Mouse (Mus musculus): ENCODE measurements around the gene Tcam1. TPM values are rescaled to one million over a fixed set of nuclear protein-coding genes. Genes with fewer than 3 reads are reported as not detected.

The Tcam1 gene
- 0.06 and 0.07 TPM in 2 replicates for polyA plus RNA-seq (2012; ENCODE audit: low replicate concordance)

DNA sequence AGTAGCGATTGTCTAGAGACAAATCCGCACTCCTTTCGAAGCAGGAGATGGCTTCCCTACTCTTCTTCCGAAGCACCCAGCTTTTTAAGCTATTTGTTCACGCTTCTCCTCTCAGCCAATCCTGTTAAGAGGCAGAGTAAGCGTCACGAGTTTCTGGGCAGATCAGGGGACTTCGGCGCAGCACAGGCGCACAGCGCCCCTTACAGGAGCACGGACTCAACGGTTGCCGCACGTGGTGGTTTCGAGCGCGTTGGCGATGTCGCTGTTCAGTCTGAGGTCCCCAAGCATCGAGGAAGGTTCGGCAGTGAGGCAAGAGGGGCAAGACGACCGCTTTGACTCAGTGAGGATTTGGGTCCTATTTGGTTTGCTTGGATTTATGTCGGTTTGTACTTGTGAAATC is at the start of gene Tcam1:
Gene Tcam1, plus strand, starts transcription at position 219 of the 400 bp plus-strand sequence.

DNA sequence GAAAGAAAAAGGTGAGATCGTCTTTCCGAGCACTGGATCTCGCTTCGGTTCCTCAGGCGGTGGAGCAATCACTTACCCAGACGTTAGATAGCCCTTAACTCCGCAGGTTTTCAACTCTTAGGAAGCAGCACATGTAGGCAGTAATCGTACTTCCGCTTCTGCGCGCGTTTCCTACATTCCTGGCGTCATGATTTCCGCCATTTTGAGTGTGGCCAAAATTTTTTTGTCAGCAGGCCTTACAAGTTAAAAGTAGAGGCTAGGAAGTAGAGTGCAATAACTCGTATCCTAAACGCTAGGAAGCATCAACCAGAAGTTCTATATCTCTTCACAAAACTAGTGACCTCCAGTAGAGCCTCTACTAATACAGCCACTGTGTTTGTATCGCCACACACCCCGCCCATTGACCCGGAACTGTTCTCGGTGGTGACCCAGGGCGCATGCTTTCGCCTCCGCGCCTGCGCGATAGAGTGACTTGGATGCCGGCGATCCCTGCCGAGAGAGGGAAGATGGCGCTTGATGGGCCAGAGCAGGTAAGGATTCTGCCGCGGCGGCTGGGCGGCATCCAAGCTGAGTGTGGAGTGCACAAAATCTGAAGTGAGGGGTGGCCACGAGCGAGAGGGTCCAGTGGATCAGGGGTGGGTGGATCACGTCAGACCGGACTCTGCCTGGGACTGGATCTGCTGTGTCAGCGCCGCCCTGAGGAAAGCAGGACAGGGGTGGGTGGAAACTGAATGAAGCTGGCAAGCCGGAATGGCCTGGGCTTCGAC is 20.6 kb upstream of the Tcam1 start, which contains the start of the genes Ftsj3 and Psmc5:
Gene Ftsj3, minus strand, starts transcription at position 395 of the 767 bp plus-strand sequence.
Gene Psmc5, plus strand, starts transcription at position 470 of the 767 bp plus-strand sequence.

DNA sequence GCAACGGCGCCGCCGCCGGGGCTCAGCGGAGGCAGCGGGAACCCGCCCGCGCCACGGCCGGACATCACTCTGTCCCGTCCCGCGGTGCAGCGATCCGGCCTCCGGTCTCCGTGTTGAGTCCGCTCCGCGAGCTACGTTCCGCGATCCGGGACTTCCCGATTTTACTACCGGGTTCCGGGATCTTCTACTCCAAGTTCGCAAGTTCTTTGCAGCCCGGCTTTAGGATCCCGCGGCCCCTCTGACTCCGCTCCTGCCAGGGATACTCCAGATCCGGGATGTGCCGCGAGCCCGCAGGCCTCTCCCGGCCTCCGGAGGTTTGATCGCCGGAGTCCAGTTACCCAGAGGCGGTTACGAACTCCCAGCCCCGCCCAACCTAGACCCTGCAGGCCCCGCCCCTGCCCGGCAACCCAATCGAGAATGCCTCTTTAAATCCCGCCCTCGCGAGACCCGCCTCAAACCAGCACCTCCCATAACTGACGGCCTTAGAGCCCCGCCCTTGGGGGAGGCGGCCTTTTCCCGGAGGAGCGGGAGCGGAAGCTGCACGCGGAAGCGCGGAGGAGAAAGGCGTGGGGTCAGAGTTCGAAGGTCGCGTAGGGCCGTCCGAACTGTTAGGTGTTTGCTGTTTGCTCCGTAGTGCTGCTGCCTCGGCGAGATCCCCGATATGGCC is 3.7 kb upstream of the Tcam1 start, which contains the start of gene Smarcd2:
Gene Smarcd2, minus strand, starts transcription at position 329 of the 667 bp plus-strand sequence.

DNA sequence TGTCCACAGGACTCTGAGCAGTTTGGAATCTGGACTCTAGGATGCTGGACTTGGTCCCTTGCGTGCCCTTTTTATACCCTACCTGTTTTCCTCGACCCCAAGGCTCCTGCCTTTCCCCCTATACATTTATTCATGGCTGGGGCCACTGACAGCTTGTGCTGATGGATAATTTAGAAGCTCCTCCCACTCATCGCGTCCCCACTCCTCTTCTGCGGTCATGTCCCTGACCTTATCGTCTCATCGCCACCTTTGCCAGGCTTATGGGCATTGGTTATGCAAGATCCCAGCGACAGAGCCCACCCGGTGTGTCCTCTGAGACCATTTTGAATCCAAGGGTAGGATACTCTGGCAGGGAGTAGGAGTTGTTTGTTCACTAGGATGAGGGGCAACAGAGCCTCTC is 25.3 kb downstream of the Tcam1 start, which contains the start of gene Gh:
Gene Gh, minus strand, starts transcription at position 101 of the 400 bp plus-strand sequence.

DNA sequence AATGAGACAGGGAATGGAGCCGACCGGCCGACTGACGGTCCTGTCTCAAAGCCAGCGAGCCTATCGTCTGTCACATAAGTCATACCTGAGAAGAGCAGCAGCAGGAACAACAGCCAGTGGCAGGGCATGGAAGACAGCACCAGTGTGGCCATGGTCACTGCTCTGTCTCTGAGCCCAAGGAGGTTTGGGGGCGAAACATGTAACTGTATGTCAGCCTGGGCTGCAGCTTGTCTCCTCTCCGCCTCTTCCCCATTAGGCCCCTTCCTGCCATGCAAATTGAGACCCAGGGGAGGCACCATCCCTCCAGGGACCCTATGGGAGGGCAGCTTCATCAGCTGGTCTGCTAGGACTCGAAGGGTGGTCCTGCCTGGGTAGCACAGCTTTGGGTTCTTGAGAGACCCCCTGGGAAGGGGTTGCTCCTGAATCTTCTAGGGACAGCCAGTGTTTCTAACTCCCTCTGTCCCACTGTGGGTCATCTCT is 37.9 kb downstream of the Tcam1 start, which contains the start of gene Cd79b:
Gene Cd79b, minus strand, starts transcription at position 430 of the 480 bp plus-strand sequence.

Other genes with a start within 250 kb of the Tcam1 start
- gene Dcaf7, start 239.8 kb upstream of the Tcam1 start, polyA plus RNA-seq (2012; ENCODE audit: low replicate concordance), result 34.4 and 37.9 TPM in 2 replicates
- 15.6 and 22.6 TPM in 2 replicates for gene Taco1, start 210.6 kb upstream of the Tcam1 start, polyA plus RNA-seq (2012; ENCODE audit: low replicate concordance)
- 4.8 and 5.7 TPM in 2 replicates for gene Map3k3, start 192.1 kb upstream of the Tcam1 start, polyA plus RNA-seq (2012; ENCODE audit: low replicate concordance)
- gene Gm10840, start 115.8 kb upstream of the Tcam1 start, polyA plus RNA-seq (2012; ENCODE audit: low replicate concordance), result not detected in 2 replicates
- 142 and 144 TPM in 2 replicates for gene Limd2, start 115.8 kb upstream of the Tcam1 start, polyA plus RNA-seq (2012; ENCODE audit: low replicate concordance)
- gene Strada, start 74.5 kb upstream of the Tcam1 start, polyA plus RNA-seq (2012; ENCODE audit: low replicate concordance), result 49.2 and 63.9 TPM in 2 replicates
- gene Ccdc47, start 60.3 kb upstream of the Tcam1 start, polyA plus RNA-seq (2012; ENCODE audit: low replicate concordance), result 0.83 and 1.2 TPM in 2 replicates
- 7.5 and 8.1 TPM in 2 replicates for gene Ddx42, start 59.7 kb upstream of the Tcam1 start, polyA plus RNA-seq (2012; ENCODE audit: low replicate concordance)
- 3.1 and 16.8 TPM in 2 replicates for gene Ftsj3, start 20.6 kb upstream of the Tcam1 start, polyA plus RNA-seq (2012; ENCODE audit: low replicate concordance)
- gene Psmc5, start 20.5 kb upstream of the Tcam1 start, polyA plus RNA-seq (2012; ENCODE audit: low replicate concordance), result 8.9 and 18.7 TPM in 2 replicates
- gene Smarcd2, start 3.7 kb upstream of the Tcam1 start, polyA plus RNA-seq (2012; ENCODE audit: low replicate concordance), result 47.7 and 136 TPM in 2 replicates
- 0.21 TPM in 1 of 2 replicates, not detected in the other for gene Gh, start 25.2 kb downstream of the Tcam1 start, polyA plus RNA-seq (2012; ENCODE audit: low replicate concordance)
- 49.5 and 90.7 TPM in 2 replicates for gene Cd79b, start 38.1 kb downstream of the Tcam1 start, polyA plus RNA-seq (2012; ENCODE audit: low replicate concordance)
- gene Scn4a, start 76.6 kb downstream of the Tcam1 start, polyA plus RNA-seq (2012; ENCODE audit: low replicate concordance), result 0.25 and 0.68 TPM in 2 replicates
- gene Prr29, start 88.8 kb downstream of the Tcam1 start, polyA plus RNA-seq (2012; ENCODE audit: low replicate concordance), result 0.65 TPM in 1 of 2 replicates, not detected in the other
- gene Icam2, start 111.4 kb downstream of the Tcam1 start, polyA plus RNA-seq (2012; ENCODE audit: low replicate concordance), result 11.7 and 25.0 TPM in 2 replicates
- 4.1 and 6.1 TPM in 2 replicates for gene Ern1, start 211.2 kb downstream of the Tcam1 start, polyA plus RNA-seq (2012; ENCODE audit: low replicate concordance)

Measured in leukemia stem cell, adult 10-12 weeks (primary cell).